Mouse (Mus musculus) hindbrain, embryonic 15.5 days (tissue): ENCODE measurements around the gene Ptpa. TPM values are rescaled to one million over a fixed set of nuclear protein-coding genes. Genes with fewer than 3 reads are reported as not detected.

Source experiments
- ATAC-seq: fragments of 200-750 bp; cut with Nextera tagmentation; 2 replicates; pipeline ENCODE4 v1.8.0; 2017; ENCODE audit warnings: low read depth, moderate number of reproducible peaks, moderate TSS enrichment; ENCODE audit not compliant: low FRiP score
- H3K27ac ChIP-seq: fragments of 300-500 bp; sonication (generic); replicated peaks from 2 replicates; pipeline ENCODE4 v1.5.1; 2015; ENCODE audit warnings: mild to moderate bottlenecking, inconsistent platforms
- H3K27me3 ChIP-seq: fragments of 300-500 bp; sonication (generic); 2 replicates; pipeline ENCODE4 v1.6.1; 2015; ENCODE audit warnings: control low read depth, inconsistent platforms
- H3K36me3 ChIP-seq: fragments of 300-500 bp; sonication (generic); 2 replicates; pipeline ENCODE4 v1.6.1; 2015; ENCODE audit warnings: control low read depth, inconsistent platforms
- H3K4me1 ChIP-seq: fragments of 300-500 bp; sonication (generic); replicated peaks from 2 replicates; pipeline ENCODE4 v1.6.1; 2015; ENCODE audit warnings: control low read depth, inconsistent platforms
- H3K4me2 ChIP-seq: fragments of 300-500 bp; sonication (generic); 2 replicates; pipeline ENCODE4 v1.6.1; 2015; ENCODE audit warnings: moderate library complexity, mild to moderate bottlenecking, inconsistent platforms
- H3K4me3 ChIP-seq: fragments of 300-500 bp; sonication (generic); 2 replicates; pipeline ENCODE4 v1.5.1; 2015; ENCODE audit warnings: mild to moderate bottlenecking, inconsistent platforms
- H3K9ac ChIP-seq: fragments of 300-500 bp; sonication (generic); 2 replicates; pipeline ENCODE4 v1.6.1; 2015; ENCODE audit warnings: inconsistent platforms
- H3K9me3 ChIP-seq: fragments of 300-500 bp; sonication (generic); 2 replicates; pipeline ENCODE4 v1.6.1; 2016; ENCODE audit warnings: control low read depth, inconsistent platforms
- WGBS: fragments of 180-500 bp; shearing (Covaris S2); methylation state at CpG from one replicate; pipeline ENCODE4 v1.1.7; 2015; 5-methylcytosine and 5-hydroxymethylcytosine counted together
- polyA plus RNA-seq: library from polyadenylated mRNA; unstranded; fragments of >200 nt; fragmentation: Nextera tagmentation; extraction: Ambion mirVana; gene quantifications from 2 replicates; pipeline ENCODE4 v1.2.1, GENCODE M21; 2015

Gene Ptpa
- polyA plus RNA-seq, 1 experiment from 2014 or later = 150 TPM

DNA sequence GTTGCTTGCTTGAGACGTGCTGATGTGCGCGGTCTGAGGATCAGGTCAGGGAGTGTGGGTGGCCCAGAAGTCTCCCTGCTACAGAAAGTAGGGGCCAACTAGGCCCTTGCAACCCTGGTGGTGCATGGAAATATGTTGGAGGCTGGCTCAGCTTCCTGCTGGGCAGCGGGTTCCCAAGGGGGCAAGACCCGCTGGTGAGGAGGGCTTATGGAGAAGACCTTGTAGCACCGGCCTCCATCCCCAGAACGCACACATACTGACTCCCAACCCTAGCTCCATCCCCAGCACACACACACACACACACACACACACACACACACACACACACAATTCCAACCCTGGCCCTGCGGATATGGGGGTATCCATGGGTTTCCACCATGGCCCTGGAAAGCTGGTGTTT lies 55.2 kb downstream of the Ptpa start:
- Histone ChIP-seq H3K4me2 (peak overlapping the region; percentile 98), H3K27ac (peak overlapping the region; percentile 91; the same call in 1 of the 2 replicates), H3K36me3 (no peaks in the 10 kb centered on the region), H3K27me3 (no peaks in the 10 kb centered on the region), H3K4me1 (peaks cover 50% of the 10 kb centered on the region), H3K4me3 (peak overlapping the region; percentile 79), H3K9me3 (no peaks in the 10 kb centered on the region), H3K9ac (peak overlapping the region; percentile 95; the same call in 1 of the 2 replicates)
- no peak for ATAC-seq
- WGBS = 6% methylated on average over 8 of the region's 8 CpGs

DNA sequence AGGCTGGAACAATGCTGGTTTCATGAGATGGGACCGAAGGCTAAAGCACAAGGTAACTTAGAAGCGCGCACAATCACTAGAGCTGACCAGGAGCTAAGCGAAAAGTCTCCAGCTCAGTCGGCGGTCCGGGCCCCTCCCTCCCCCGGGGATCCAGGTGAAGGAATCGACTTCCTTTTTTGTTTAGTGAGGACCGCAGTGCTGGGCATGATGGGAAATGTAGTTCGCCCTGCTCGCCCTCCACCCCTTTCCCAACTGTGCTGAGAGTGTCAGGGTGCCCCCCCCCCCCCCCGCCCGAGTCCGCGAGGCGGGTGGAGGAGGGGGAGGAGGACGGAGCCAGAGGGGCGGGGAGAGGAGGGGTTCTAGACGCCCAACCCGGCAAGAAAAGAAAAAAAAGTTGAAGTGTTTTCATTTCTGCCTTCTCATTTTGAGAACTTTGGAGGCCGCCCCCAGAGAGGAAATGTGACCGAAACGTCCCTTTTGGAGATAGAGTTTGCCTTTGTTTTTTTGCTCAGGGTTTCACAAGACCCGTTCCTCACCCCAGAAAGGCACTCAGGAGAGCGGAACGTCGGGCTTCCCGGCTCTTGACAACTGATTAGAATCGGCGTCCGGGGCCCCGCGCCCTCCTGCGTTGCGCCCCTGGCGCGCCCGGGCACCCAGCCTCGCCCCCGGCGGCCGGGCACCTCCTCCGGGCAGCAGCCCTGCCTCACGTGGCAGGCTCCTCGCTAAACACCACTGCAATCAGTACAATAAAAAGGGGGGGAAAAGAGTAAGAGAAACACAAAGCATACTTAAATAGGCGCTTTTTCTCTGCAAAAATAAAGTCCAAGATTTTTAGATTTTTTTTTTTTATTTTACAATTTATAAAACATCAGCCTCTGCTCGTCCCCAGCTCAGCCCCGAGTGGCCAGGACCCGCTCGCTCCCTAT lies 56.2 kb downstream of the Ptpa start:
- Histone ChIP-seq H3K36me3 (no peaks in the 10 kb centered on the region), H3K27me3 (no peaks in the 10 kb centered on the region), H3K4me1 (peaks cover 50% of the 10 kb centered on the region), H3K4me3 (peak overlapping the region; percentile 79), H3K4me2 (peak overlapping the region; percentile 98), H3K9ac (peak overlapping the region; percentile 95), H3K9me3 (no peaks in the 10 kb centered on the region), H3K27ac (peak overlapping the region; percentile 91)
- 0 out of 2 replicates have a peak, but pooled peaks have one; percentile 9 for ATAC-seq
- WGBS = under 1% methylated on average over 43 of the region's 51 CpGs

DNA sequence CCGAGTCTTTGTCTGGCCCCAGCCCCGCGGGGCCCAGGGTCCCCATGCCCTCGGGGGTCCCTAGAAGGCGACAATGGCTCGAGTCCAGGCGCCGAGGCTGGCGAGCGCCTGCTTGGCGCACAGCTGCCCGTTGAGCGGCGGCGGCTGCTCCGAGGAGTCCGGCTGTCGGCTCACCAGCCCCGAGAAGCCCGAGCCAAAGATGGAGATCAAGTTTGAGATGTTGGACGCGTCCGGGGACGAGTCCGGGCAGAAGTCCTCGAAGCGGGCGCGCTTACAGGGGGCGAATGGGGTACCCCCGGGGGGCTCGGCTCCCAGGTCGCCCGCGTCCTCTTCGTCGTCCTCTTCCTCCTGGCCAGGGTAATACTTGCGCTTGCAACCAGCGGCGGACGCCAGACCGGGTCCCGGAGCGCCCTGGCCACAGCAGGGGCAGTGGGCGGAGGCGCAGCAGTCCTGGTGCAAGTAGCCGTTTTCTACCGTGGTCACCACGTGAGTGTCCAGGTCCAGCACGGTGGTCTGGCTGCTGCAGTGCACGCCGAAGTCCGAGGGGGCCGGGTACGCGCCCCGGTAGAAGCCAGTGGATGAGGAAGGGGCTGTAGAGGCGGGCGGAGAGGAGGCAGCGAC lies 57.0 kb downstream of the Ptpa start:
- Histone ChIP-seq H3K4me1 (peaks cover 43% of the 10 kb centered on the region), H3K4me3 (peak overlapping the region; percentile 79), H3K9ac (peak overlapping the region; percentile 95), H3K9me3 (no peaks in the 10 kb centered on the region), H3K36me3 (no peaks in the 10 kb centered on the region), H3K4me2 (peak overlapping the region; percentile 98), H3K27ac (peak overlapping the region; percentile 91), H3K27me3 (no peaks in the 10 kb centered on the region)
- ATAC-seq = no peak
- under 1% methylated on average over 57 of the region's 60 CpGs for whole genome bisulfite sequencing

GRCm38 (mm10) chr2:30473431-30474031 lies 57.7 kb downstream of the Ptpa start:
- peak; percentile 25; the same call in 1 of the 2 replicates for ATAC-seq
- no peaks in the 10 kb centered on the region for H3K36me3 ChIP-seq
- no peaks in the 10 kb centered on the region for H3K9me3 ChIP-seq
- peak overlapping the region; percentile 91 for H3K27ac ChIP-seq
- H3K4me3 ChIP-seq = peak overlapping the region; percentile 79
- H3K4me1 ChIP-seq = peaks cover 39% of the 10 kb centered on the region
- peak overlapping the region; percentile 98 for H3K4me2 ChIP-seq
- H3K9ac ChIP-seq = peak overlapping the region; percentile 95
- H3K27me3 ChIP-seq = no peaks in the 10 kb centered on the region
- under 1% methylated on average over 62 of the region's 80 CpGs for WGBS

- Histone ChIP-seq H3K27me3 (no peaks in the 10 kb centered on the region), H3K9ac (peak within 1 kb of the TSS; percentile 95), H3K4me1 (peaks cover 34% of the 10 kb centered on the region), H3K9me3 (no peaks in the 10 kb centered on the region), H3K36me3 (no peaks in the 10 kb centered on the region), H3K4me2 (peak within 1 kb of the TSS; percentile 98), H3K4me3 (peak within 1 kb of the TSS; percentile 79), H3K27ac (peak within 1 kb of the TSS; percentile 91)
- under 1% methylated on average over 37 of the region's 37 CpGs for WGBS
- peak; percentile 90 for ATAC-seq
These were observed 58.2 kb downstream of the Ptpa start, which contains the start of gene Ier5l for GRCm38 (mm10) chr2:30474039-30474438. Gene Ier5l (minus strand): TSS chr2:30474219.

- Histone ChIP-seq H3K4me3 (peak overlapping the region; percentile 79), H3K27me3 (no peaks in the 10 kb centered on the region), H3K9me3 (no peaks in the 10 kb centered on the region), H3K4me2 (peak overlapping the region; percentile 98), H3K27ac (no peak overlapping the region), H3K36me3 (no peaks in the 10 kb centered on the region), H3K9ac (no peak overlapping the region), H3K4me1 (peaks cover 28% of the 10 kb centered on the region)
- no peak for ATAC-seq
- 35% methylated on average over 4 of the region's 4 CpGs for WGBS
These were observed 58.9 kb downstream of the Ptpa start for GRCm38 (mm10) chr2:30474776-30475175.

DNA sequence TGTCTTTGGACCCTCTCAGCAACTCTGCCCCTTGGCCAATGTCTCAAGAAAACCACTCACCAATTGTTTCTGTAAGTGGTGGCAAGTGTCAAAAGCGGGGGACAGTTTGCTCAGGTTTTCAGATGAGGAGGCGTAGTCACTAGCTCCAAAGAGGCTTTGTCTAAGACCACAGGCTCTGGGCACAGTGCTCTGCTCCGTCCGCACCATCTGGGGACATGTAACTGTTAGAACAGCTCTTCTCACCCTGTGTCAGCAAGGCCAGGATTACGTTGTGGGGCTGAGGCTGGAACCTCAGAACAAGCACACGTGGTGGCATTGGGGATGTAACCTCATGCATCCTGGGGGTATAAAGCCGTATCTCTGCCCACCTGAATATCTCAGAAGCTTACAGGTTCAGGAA lies 59.6 kb downstream of the Ptpa start:
- no peaks in the 10 kb centered on the region for H3K9me3 ChIP-seq
- no peaks in the 10 kb centered on the region for H3K27me3 ChIP-seq
- ATAC-seq = no peak
- no peak overlapping the region for H3K4me3 ChIP-seq
- H3K4me2 ChIP-seq = no peak overlapping the region
- no peak overlapping the region for H3K27ac ChIP-seq
- WGBS = 87% methylated on average over 7 of the region's 7 CpGs
- peaks cover 21% of the 10 kb centered on the region for H3K4me1 ChIP-seq
- no peak overlapping the region for H3K9ac ChIP-seq
- no peaks in the 10 kb centered on the region for H3K36me3 ChIP-seq

DNA sequence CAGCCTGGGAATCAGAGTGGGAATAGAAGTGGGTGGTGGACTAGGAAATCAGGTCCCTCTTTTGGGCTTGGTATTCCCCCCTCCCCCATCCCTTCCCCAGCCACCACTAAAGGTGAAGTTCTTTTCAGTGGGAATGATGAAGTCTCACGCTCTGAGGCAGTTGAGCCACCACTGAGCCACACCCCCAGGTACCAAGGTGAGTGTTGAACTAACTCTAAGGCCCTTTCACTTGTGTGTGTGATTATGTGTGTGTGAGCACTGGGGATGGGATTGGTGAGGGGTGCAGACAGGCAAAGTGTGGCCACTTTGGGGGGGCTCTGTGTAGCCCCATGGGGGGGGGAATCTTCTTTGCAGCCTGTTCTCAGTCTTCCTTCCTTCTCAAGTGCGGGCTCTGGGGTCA lies 60.4 kb downstream of the Ptpa start:
- 86% methylated on average over 2 of the region's 2 CpGs for WGBS
- Histone ChIP-seq H3K9me3 (no peaks in the 10 kb centered on the region), H3K4me3 (no peak overlapping the region), H3K4me2 (no peak overlapping the region), H3K9ac (no peak overlapping the region), H3K36me3 (no peaks in the 10 kb centered on the region), H3K27ac (no peak overlapping the region), H3K27me3 (no peaks in the 10 kb centered on the region), H3K4me1 (peaks cover 15% of the 10 kb centered on the region)
- ATAC-seq = no peak

- H3K9ac ChIP-seq = no peak overlapping the region
- H3K27ac ChIP-seq = no peak overlapping the region
- H3K27me3 ChIP-seq = no peaks in the 10 kb centered on the region
- H3K4me3 ChIP-seq = no peak overlapping the region
- H3K4me2 ChIP-seq = no peak overlapping the region
- ATAC-seq = no peak
- peaks cover 6% of the 10 kb centered on the region for H3K4me1 ChIP-seq
- WGBS = 50% methylated on average over 1 of the region's 1 CpGs
- H3K9me3 ChIP-seq = no peaks in the 10 kb centered on the region
- no peaks in the 10 kb centered on the region for H3K36me3 ChIP-seq
These were observed 62.7 kb downstream of the Ptpa start for GRCm38 (mm10) chr2:30478526-30478925.

DNA sequence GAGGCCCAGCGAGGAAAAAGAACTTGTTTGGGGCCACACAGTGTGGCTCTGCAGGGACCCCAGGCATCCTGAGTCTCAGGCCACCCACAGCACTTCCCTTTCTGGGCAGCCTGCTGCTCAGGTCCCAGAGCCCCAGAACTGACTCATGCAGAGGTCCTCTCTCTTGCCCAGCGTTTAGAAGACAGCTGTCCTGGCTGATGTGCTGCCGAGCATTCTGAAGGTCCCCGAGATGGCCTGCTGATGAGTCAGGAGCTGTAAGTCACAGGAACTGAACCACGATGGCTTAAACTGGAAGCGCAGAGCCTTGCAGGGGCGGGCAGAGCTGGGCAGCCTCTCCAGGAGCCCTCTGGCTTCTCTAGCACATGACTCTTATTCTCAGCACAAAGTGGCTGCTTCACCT lies 71.8 kb downstream of the Ptpa start:
- no peak overlapping the region for H3K9ac ChIP-seq
- ATAC-seq = no peak
- H3K4me3 ChIP-seq = no peak overlapping the region
- H3K27ac ChIP-seq = no peak overlapping the region
- H3K36me3 ChIP-seq = no peaks in the 10 kb centered on the region
- H3K27me3 ChIP-seq = no peaks in the 10 kb centered on the region
- no peaks in the 10 kb centered on the region for H3K9me3 ChIP-seq
- no peaks in the 10 kb centered on the region for H3K4me1 ChIP-seq
- no peak overlapping the region for H3K4me2 ChIP-seq
- WGBS = 43% methylated on average over 7 of the region's 7 CpGs

- 68% methylated on average over 2 of the region's 2 CpGs for WGBS
These were observed 74.5 kb downstream of the Ptpa start for GRCm38 (mm10) chr2:30490384-30490783.

More at GRCm38 (mm10) chr2:30490384-30490783, 74.5 kb downstream of the Ptpa start:
- no peak for ATAC-seq
- H3K9me3 ChIP-seq = no peaks in the 10 kb centered on the region
- no peak overlapping the region for H3K4me2 ChIP-seq
- H3K36me3 ChIP-seq = no peaks in the 10 kb centered on the region
- H3K9ac ChIP-seq = no peak overlapping the region
- no peaks in the 10 kb centered on the region for H3K27me3 ChIP-seq
- H3K4me1 ChIP-seq = no peaks in the 10 kb centered on the region
- H3K4me3 ChIP-seq = no peak overlapping the region
- H3K27ac ChIP-seq = no peak overlapping the region
